ENCODE assay signal across 9 mouse cellular contexts in genomic region chr7:121064309-121064708, GRCm38 (mm10). TPM values are rescaled to one million over a fixed set of nuclear protein-coding genes. Genes with fewer than 3 reads are reported as not detected.
DNase-seq lines count a peak whose midpoint lies in the region; ATAC-seq and TF ChIP-seq lines count a peak whose summit lies in the region.
"Had no signal": no experiment of that assay in that cellular context is flagged by ENCODE, and none has a peak within 500 bp of the region (broad histone marks: within the 10 kb centered on the region; RNA-seq: fewer than 3 reads in every experiment).

No protein-coding gene starts in this region.

- 0 out of 2 replicates have a peak, but pooled peaks cover 11% of the 10 kb centered on the region for H3K36me3 ChIP-seq in kidney, embryonic 16.5 days (ENCODE audit: insufficient read depth, low read length)
- H3K36me3 ChIP-seq in kidney, embryonic 15.5 days, result peaks cover 46% of the 10 kb centered on the region

- H3K27me3 ChIP-seq in kidney, embryonic 16.5 days (ENCODE audit: insufficient read depth, low read length), result no peaks in the 10 kb centered on the region
- H3K27me3 ChIP-seq in kidney, embryonic 15.5 days, result no peaks in the 10 kb centered on the region
- H3K27me3 ChIP-seq: megakaryocyte, embryonic 14.5 days had no signal

- no peak overlapping the region for H3K4me2 ChIP-seq in kidney, embryonic 16.5 days (replicated peaks; ENCODE audit: low read depth, low read length)
- H3K4me2 ChIP-seq in kidney, embryonic 15.5 days, result no peak overlapping the region

- TF ChIP-seq CTCF in brain, embryonic 14.5 days (IDR thresholded peaks at IDR 0.05; ENCODE audit: borderline replicate concordance, extremely low read depth, insufficient read depth, insufficient read length), result peak; percentile 44; the same call in 1 of the 2 replicates

- peaks cover 2% of the 10 kb centered on the region; the same call in 1 of the 2 replicates for H3K4me1 ChIP-seq in kidney, embryonic 16.5 days (ENCODE audit: insufficient read depth, low read length)
- peaks cover 7% of the 10 kb centered on the region; the same call in 1 of the 2 replicates for H3K4me1 ChIP-seq in kidney, embryonic 15.5 days

- peak; percentile 51; the same call in 1 of the 2 replicates for ATAC-seq in kidney, embryonic 16.5 days (ENCODE audit: low FRiP score, low TSS enrichment)
- ATAC-seq in kidney, embryonic 15.5 days (replicated peaks; ENCODE audit: low FRiP score), result no peak

- no peak for TF ChIP-seq POLR2A in brain, embryonic 14.5 days (IDR thresholded peaks at IDR 0.05; ENCODE audit: borderline replicate concordance, extremely low read depth, insufficient read depth, insufficient read length, poor library complexity, severe bottlenecking)

- no peaks in the 10 kb centered on the region for H3K9me3 ChIP-seq in kidney, embryonic 16.5 days (ENCODE audit: low read length)
- no peaks in the 10 kb centered on the region for H3K9me3 ChIP-seq in kidney, embryonic 15.5 days (replicated peaks)
- H3K9me3 ChIP-seq: megakaryocyte, embryonic 14.5 days had no signal

- H3K4me3 ChIP-seq in kidney, embryonic 16.5 days (ENCODE audit: low read length), result no peak overlapping the region
- H3K4me3 ChIP-seq in kidney, embryonic 15.5 days (replicated peaks), result no peak overlapping the region
- H3K4me3 ChIP-seq: megakaryocyte, embryonic 14.5 days had no signal

- no peak overlapping the region for H3K27ac ChIP-seq in kidney, embryonic 16.5 days (ENCODE audit: low read length)
- H3K27ac ChIP-seq in kidney, embryonic 15.5 days, result no peak overlapping the region

- peak; percentile 28 for DNase-seq in adrenal gland, postnatal 10 days
- no peak for DNase-seq in adrenal gland, adult 8-10 months
- DNase-seq in brain, embryonic 14.5 days (ENCODE audit: low read depth), result peak; percentile 50
- peak; percentile 84 for DNase-seq in naive thymus-derived CD4-positive, alpha-beta T cell, adult 2 months (ENCODE audit: low read depth)
- no peak for DNase-seq in ovary, postnatal 36 days (ENCODE audit: low spot score)
- no peak for DNase-seq in adrenal gland, adult 2 months

- 68% methylated on average over 4 of the region's 4 CpGs for WGBS in kidney, embryonic 16.5 days
- WGBS in kidney, embryonic 15.5 days, result 61% methylated on average over 4 of the region's 4 CpGs

- H3K9ac ChIP-seq in kidney, embryonic 16.5 days (replicated peaks; ENCODE audit: low read length), result no peak overlapping the region
- no peak overlapping the region for H3K9ac ChIP-seq in kidney, embryonic 15.5 days

RNA-seq across cellular contexts. Expression of gene Igsf6, which starts 10.1 kb away (rescaled TPM):
- total RNA-seq in adrenal gland, postnatal 10 days (2021), result 1 to 10 TPM; 2.5 to 2.7 TPM
- total RNA-seq in adrenal gland, adult 8-10 months (2022), result 1 to 10 TPM; 2.0 to 4.3 (median 3.8) TPM
- polyA plus RNA-seq in kidney, embryonic 16.5 days (2015; fragmentation: Nextera tagmentation; extraction: Ambion mirVana), result 1.3 and 2.1 TPM in 2 replicates
- 1.7 and 2.2 TPM in 2 replicates for polyA plus RNA-seq in kidney, embryonic 15.5 days (2015; fragmentation: Nextera tagmentation; extraction: Ambion mirVana)
- 0.20 and 0.36 TPM in 2 replicates for polyA plus RNA-seq in brain, embryonic 14.5 days (2012; rRNA removed)
- total RNA-seq in adrenal gland, adult 2 months (2021), result 1 to 10 TPM; 1.8 to 2.7 TPM
- 0.44 and 0.45 TPM in 2 replicates for polyA plus RNA-seq in adrenal gland, adult 2 months (2012; rRNA removed)

RNA-seq across cellular contexts. Expression of gene Otoa, which starts 17.1 kb away (rescaled TPM):
- total RNA-seq in adrenal gland, postnatal 10 days (2021), result 1 to 10 TPM; 1.1 to 1.2 TPM
- 1 to 10 TPM in 2 of 4 experiments, under 1 TPM in 2; 0.58 to 1.3 (median 1.0) TPM for total RNA-seq in adrenal gland, adult 8-10 months (2022)
- 0.09 and 0.16 TPM in 2 replicates for polyA plus RNA-seq in kidney, embryonic 16.5 days (2015; fragmentation: Nextera tagmentation; extraction: Ambion mirVana)
- 0.09 and 0.13 TPM in 2 replicates for polyA plus RNA-seq in kidney, embryonic 15.5 days (2015; fragmentation: Nextera tagmentation; extraction: Ambion mirVana)
- 0.46 and 0.52 TPM in 2 replicates for polyA plus RNA-seq in brain, embryonic 14.5 days (2012; rRNA removed)
- total RNA-seq in adrenal gland, adult 2 months (2021), result under 1 TPM; 0.35 to 0.58 TPM
- 0.61 and 0.82 TPM in 2 replicates for polyA plus RNA-seq in adrenal gland, adult 2 months (2012; rRNA removed)

RNA-seq across cellular contexts. Expression of gene Mettl9, which starts 30.1 kb away (rescaled TPM):
- 100 to 1,000 TPM; 102 to 106 TPM for total RNA-seq in adrenal gland, postnatal 10 days (2021)
- 100 to 1,000 TPM; 104 to 126 (median 113) TPM for total RNA-seq in adrenal gland, adult 8-10 months (2022)
- polyA plus RNA-seq in kidney, embryonic 16.5 days (2015; fragmentation: Nextera tagmentation; extraction: Ambion mirVana), result 155 and 163 TPM in 2 replicates
- 163 and 173 TPM in 2 replicates for polyA plus RNA-seq in kidney, embryonic 15.5 days (2015; fragmentation: Nextera tagmentation; extraction: Ambion mirVana)
- 103 and 112 TPM in 2 replicates for polyA plus RNA-seq in brain, embryonic 14.5 days (2012; rRNA removed)
- total RNA-seq in adrenal gland, adult 2 months (2021), result 100 to 1,000 TPM in 1 of 2 experiments, 10 to 100 TPM in 1; 83.6 to 118 TPM
- polyA plus RNA-seq in adrenal gland, adult 2 months (2012; rRNA removed), result 40.2 and 44.5 TPM in 2 replicates

Comparison
In these comparisons a context has a peak if more than half of its experiments do, and no peak if none do; other contexts are left out.
1. DNase-seq: peak in adrenal gland, postnatal 10 days (single experiment), brain, embryonic 14.5 days (single experiment) and naive thymus-derived CD4-positive, alpha-beta T cell, adult 2 months (single experiment); none in adrenal gland, adult 8-10 months (single experiment), ovary, postnatal 36 days (single experiment) and adrenal gland, adult 2 months (single experiment).